Mouse (Mus musculus): ENCODE measurements around the gene Hist2h2ab. TPM values are rescaled to one million over a fixed set of nuclear protein-coding genes. Genes with fewer than 3 reads are reported as not detected.
A peak's percentile ranks its signal among the peaks of the same experiment; 100 is the strongest.
"Not testable (repeated sequence)": the region's sequence is repeated elsewhere in the genome, so short reads cannot be mapped to it uniquely, and the experiment has no call there.

Gene Hist2h2ab
- polyA plus RNA-seq, 1 experiment from 2014 or later, result not detected

- ATAC-seq (ENCODE audit: low FRiP score), result no peak
- no peak overlapping the region for H3K27ac ChIP-seq (replicated peaks)
- no peak overlapping the region for H3K4me3 ChIP-seq (replicated peaks)
- H3K36me3 ChIP-seq, result peaks cover 9% of the 10 kb centered on the region
- H3K4me1 ChIP-seq, result peaks cover 16% of the 10 kb centered on the region
- WGBS, result 92% methylated on average over 2 of the region's 2 CpGs
- no peaks in the 10 kb centered on the region for H3K9me3 ChIP-seq (replicated peaks)
- no peak overlapping the region for H3K4me2 ChIP-seq
- no peaks in the 10 kb centered on the region; the same call in 1 of the 2 replicates for H3K27me3 ChIP-seq (replicated peaks)
- H3K9ac ChIP-seq (replicated peaks), result no peak overlapping the region
Measured at GRCm38 (mm10) chr3:96199731-96200130, 19.9 kb upstream of the Hist2h2ab start.

DNA sequence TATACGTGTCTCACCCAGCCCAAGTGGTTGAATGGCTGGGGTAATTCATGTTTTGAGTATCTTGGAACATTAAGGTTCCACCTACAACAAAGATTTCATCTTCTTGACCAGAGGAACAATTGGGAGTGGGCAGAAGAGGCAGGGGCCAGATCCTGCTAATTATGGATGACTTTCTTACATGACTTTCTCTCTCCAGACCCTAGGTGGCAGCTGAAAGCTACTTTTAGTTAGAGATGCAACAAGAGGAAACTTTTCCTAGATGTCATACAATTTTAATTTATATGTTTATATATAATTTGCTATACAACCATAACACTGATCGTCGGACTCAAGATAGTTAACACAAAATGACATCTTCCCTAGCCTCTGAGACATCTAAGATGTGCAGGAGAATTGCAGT, 11.8 kb upstream of the Hist2h2ab start:
- no peaks in the 10 kb centered on the region for H3K4me1 ChIP-seq
- H3K9me3 ChIP-seq (replicated peaks), result no peaks in the 10 kb centered on the region
- no peaks in the 10 kb centered on the region for H3K36me3 ChIP-seq
- WGBS, result 86% methylated on average over 3 of the region's 3 CpGs
- no peak for ATAC-seq (ENCODE audit: low FRiP score)
- H3K4me2 ChIP-seq, result no peak overlapping the region
- no peak overlapping the region for H3K27ac ChIP-seq (replicated peaks)
- no peak overlapping the region for H3K9ac ChIP-seq (replicated peaks)
- H3K27me3 ChIP-seq (replicated peaks), result no peaks in the 10 kb centered on the region
- no peak overlapping the region for H3K4me3 ChIP-seq (replicated peaks)

GRCm38 (mm10) chr3:96209242-96209641, 10.4 kb upstream of the Hist2h2ab start:
- no peaks in the 10 kb centered on the region for H3K4me1 ChIP-seq
- H3K9me3 ChIP-seq (replicated peaks), result no peaks in the 10 kb centered on the region
- no peaks in the 10 kb centered on the region for H3K36me3 ChIP-seq
- no peak overlapping the region for H3K4me2 ChIP-seq
- ATAC-seq (ENCODE audit: low FRiP score), result no peak
- H3K4me3 ChIP-seq (replicated peaks), result no peak overlapping the region
- H3K27me3 ChIP-seq (replicated peaks), result no peaks in the 10 kb centered on the region
- no peak overlapping the region for H3K27ac ChIP-seq (replicated peaks)
- 33% methylated on average over 15 of the region's 15 CpGs for WGBS
- H3K9ac ChIP-seq (replicated peaks), result no peak overlapping the region

- no peaks in the 10 kb centered on the region for H3K36me3 ChIP-seq
- H3K4me1 ChIP-seq, result peaks cover 31% of the 10 kb centered on the region
- H3K4me3 ChIP-seq (replicated peaks), result peak overlapping the region; percentile 67
- ATAC-seq (ENCODE audit: low FRiP score), result peak; percentile 55
- H3K9ac ChIP-seq (replicated peaks), result peak overlapping the region; percentile 59
- no peaks in the 10 kb centered on the region for H3K9me3 ChIP-seq (replicated peaks)
- under 1% methylated on average over 12 of the region's 12 CpGs for WGBS
- H3K4me2 ChIP-seq, result peak overlapping the region; percentile 91
- peak overlapping the region; percentile 99 for H3K27ac ChIP-seq (replicated peaks)
- no peaks in the 10 kb centered on the region for H3K27me3 ChIP-seq (replicated peaks)
Measured at GRCm38 (mm10) chr3:96219191-96219641, 449 bp upstream of the Hist2h2ab start.

DNA sequence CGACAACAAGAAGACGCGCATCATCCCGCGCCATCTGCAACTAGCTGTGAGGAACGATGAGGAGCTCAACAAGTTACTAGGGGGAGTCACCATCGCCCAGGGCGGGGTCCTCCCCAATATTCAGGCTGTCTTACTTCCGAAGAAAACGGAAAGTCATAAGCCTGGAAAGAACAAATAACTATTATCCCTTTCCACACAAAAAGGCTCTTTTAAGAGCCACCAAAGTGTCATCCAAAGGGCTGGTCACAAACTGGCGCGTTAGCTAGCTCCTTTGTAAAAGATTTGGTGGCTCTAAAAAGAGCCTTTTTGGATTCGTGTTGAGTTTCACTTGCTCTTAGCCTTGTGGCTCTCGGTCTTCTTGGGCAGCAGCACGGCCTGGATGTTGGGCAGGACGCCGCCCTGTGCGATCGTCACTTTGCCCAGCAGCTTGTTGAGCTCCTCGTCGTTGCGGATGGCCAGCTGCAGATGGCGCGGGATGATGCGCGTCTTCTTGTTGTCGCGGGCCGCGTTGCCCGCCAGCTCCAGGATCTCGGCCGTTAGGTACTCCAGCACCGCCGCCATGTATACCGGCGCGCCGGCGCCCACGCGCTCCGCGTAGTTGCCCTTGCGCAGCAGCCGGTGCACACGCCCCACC, 583 bp downstream of the Hist2h2ab start:
- WGBS, result 0% methylated on average over 31 of the region's 47 CpGs
- H3K9ac ChIP-seq (replicated peaks), result peak overlapping the region; percentile 75
- H3K27me3 ChIP-seq (replicated peaks); H3K9me3 ChIP-seq (replicated peaks); H3K36me3 ChIP-seq; ATAC-seq (ENCODE audit: low FRiP score): not testable (repeated sequence)
- H3K4me2 ChIP-seq, result peak overlapping the region; percentile 91
- peak overlapping the region; percentile 67 for H3K4me3 ChIP-seq (replicated peaks)
- peak overlapping the region; percentile 99 for H3K27ac ChIP-seq (replicated peaks)
- H3K4me1 ChIP-seq, result peaks cover 34% of the 10 kb centered on the region

DNA sequence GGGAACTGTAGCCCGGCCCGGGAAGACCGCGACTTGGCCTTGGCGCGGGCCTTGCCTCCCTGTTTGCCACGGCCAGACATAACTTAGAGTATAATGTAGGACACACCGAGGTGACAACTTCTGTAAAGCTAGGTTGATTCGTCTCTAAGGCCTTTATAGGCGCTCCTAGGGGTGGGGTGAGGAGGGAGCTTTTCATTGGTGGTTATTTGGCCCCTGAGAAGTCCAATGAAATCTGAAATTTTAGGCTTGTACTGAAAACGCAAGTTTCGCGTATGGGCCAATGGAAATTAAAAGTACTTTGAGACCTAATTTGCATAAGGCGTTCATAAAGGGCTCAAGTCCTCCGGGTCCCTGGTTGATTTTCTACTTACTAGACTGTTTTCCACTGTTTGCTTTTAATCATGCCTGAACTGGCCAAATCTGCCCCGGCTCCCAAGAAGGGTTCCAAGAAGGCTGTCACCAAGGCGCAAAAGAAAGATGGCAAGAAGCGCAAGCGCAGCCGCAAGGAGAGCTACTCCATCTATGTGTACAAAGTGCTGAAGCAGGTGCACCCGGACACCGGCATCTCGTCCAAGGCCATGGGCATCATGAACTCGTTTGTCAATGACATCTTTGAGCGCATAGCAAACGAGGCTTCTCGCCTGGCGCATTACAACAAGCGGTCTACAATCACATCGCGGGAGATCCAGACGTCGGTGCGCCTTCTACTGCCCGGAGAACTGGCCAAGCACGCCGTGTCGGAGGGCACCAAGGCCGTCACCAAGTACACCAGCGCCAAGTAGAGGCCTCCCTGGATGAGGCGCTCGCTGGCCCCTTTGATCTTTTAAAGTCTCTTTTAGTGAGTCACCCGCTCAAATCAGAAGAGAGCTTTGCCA, 1.3 kb downstream of the Hist2h2ab start, which contains the start of the genes Hist2h2ac and Hist2h2be:
Gene Hist2h2ac (minus strand): TSS at position 116 of the 875 bp plus-strand sequence.
Gene Hist2h2be (plus strand): TSS at position 355 of the 875 bp plus-strand sequence.
- H3K4me1 ChIP-seq, result peaks cover 36% of the 10 kb centered on the region
- H3K4me2 ChIP-seq, result peak within 1 kb of the TSS; percentile 91
- H3K36me3 ChIP-seq, result no peaks in the 10 kb centered on the region

GRCm38 (mm10) chr3:96221640-96222038, 2.0 kb downstream of the Hist2h2ab start:
- H3K4me1 ChIP-seq, result peaks cover 36% of the 10 kb centered on the region
- ATAC-seq (ENCODE audit: low FRiP score), result no peak
- H3K4me3 ChIP-seq (replicated peaks), result peak overlapping the region; percentile 67
- H3K27me3 ChIP-seq (replicated peaks), result no peaks in the 10 kb centered on the region
- no peaks in the 10 kb centered on the region for H3K9me3 ChIP-seq (replicated peaks)
- peak overlapping the region; percentile 75 for H3K9ac ChIP-seq (replicated peaks)
- H3K4me2 ChIP-seq, result peak overlapping the region; percentile 91
- H3K36me3 ChIP-seq, result no peaks in the 10 kb centered on the region
- WGBS, result 15% methylated on average over 9 of the region's 9 CpGs
- H3K27ac ChIP-seq (replicated peaks), result peak overlapping the region; percentile 99

More for the DNA sequence above, 1.3 kb downstream of the Hist2h2ab start, which contains the start of the genes Hist2h2ac and Hist2h2be:
- Histone ChIP-seq H3K9me3 (replicated peaks) (no peaks in the 10 kb centered on the region), H3K27ac (replicated peaks) (peak within 1 kb of the TSS; percentile 99), H3K4me3 (replicated peaks) (peak within 1 kb of the TSS; percentile 67), H3K9ac (replicated peaks) (peak within 1 kb of the TSS; percentile 75), H3K27me3 (replicated peaks) (no peaks in the 10 kb centered on the region)
- peak; percentile 82 for ATAC-seq (ENCODE audit: low FRiP score)
- WGBS, result under 1% methylated on average over 43 of the region's 43 CpGs

DNA sequence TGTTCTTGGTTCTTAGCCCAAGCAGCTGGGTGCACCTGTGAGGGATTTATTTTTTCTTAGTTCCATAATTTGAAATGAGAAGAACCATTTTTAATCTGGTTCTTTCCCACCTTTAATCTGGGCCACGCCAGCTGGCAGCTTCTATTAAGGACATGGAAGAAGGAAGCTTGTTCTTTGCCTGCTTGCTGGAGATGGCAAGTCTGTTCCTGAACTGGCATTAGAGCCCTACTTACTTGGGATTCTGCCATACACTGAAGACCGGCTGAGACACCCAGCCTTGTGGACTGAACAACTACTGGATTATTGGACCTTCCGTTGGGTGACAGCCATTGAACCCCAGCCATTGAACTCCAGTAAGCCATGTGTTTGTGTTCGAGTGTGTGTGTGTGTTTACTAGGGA, 3.1 kb downstream of the Hist2h2ab start:
- Histone ChIP-seq H3K4me1 (peaks cover 36% of the 10 kb centered on the region), H3K27me3 (replicated peaks) (no peaks in the 10 kb centered on the region), H3K9ac (replicated peaks) (no peak overlapping the region), H3K4me3 (replicated peaks) (0 out of 2 replicates have a peak overlapping the region, but pooled peaks have one; percentile 67), H3K36me3 (no peaks in the 10 kb centered on the region), H3K9me3 (replicated peaks) (no peaks in the 10 kb centered on the region), H3K27ac (replicated peaks) (no peak overlapping the region), H3K4me2 (peak overlapping the region; percentile 91)
- WGBS, result 89% methylated on average over 4 of the region's 4 CpGs
- ATAC-seq (ENCODE audit: low FRiP score), result no peak

GRCm38 (mm10) chr3:96225421-96225820, 5.8 kb downstream of the Hist2h2ab start:
- H3K27ac ChIP-seq (replicated peaks), result no peak overlapping the region
- no peak overlapping the region for H3K4me3 ChIP-seq (replicated peaks)
- no peak overlapping the region for H3K4me2 ChIP-seq
- WGBS, result 15% methylated on average over 2 of the region's 2 CpGs
- H3K27me3 ChIP-seq (replicated peaks), result no peaks in the 10 kb centered on the region
- no peak overlapping the region for H3K9ac ChIP-seq (replicated peaks)
- H3K9me3 ChIP-seq (replicated peaks), result no peaks in the 10 kb centered on the region
- peaks cover 29% of the 10 kb centered on the region for H3K4me1 ChIP-seq
- ATAC-seq (ENCODE audit: low FRiP score), result no peak
- H3K36me3 ChIP-seq, result no peaks in the 10 kb centered on the region

GRCm38 (mm10) chr3:96226695-96227648, 7.3 kb downstream of the Hist2h2ab start:
- ATAC-seq (ENCODE audit: low FRiP score), result no peak
- Histone ChIP-seq H3K9me3 (replicated peaks) (no peaks in the 10 kb centered on the region), H3K4me2 (no peak overlapping the region), H3K4me1 (peaks cover 18% of the 10 kb centered on the region), H3K36me3 (no peaks in the 10 kb centered on the region), H3K27me3 (replicated peaks) (no peaks in the 10 kb centered on the region), H3K9ac (replicated peaks) (no peak overlapping the region), H3K27ac (replicated peaks) (no peak overlapping the region), H3K4me3 (replicated peaks) (no peak overlapping the region)
- WGBS, result 77% methylated on average over 8 of the region's 8 CpGs

DNA sequence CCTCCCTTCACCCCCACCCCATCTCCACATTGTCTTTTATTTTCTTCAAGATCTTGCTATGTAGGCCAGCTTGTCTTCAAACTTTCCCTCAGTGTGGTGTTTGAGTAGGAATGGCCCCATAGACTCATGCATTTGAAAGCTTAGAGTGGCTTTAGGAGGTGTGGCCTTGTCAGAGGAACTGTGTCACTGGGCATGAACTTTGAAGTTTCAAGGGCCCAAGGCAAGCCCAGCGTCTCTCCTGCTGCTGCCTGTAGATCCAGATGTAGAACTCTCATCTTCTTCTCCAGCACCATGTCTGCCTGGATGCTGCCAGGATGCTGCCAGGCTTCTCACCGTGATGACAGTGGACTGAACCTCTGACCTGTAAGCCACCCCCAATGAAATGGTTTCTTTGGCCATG, 9.2 kb downstream of the Hist2h2ab start:
- no peak overlapping the region for H3K9ac ChIP-seq (replicated peaks)
- WGBS, result 69% methylated on average over 2 of the region's 2 CpGs
- H3K4me2 ChIP-seq, result no peak overlapping the region
- H3K27me3 ChIP-seq (replicated peaks), result no peaks in the 10 kb centered on the region
- H3K4me3 ChIP-seq (replicated peaks), result no peak overlapping the region
- no peaks in the 10 kb centered on the region for H3K9me3 ChIP-seq (replicated peaks)
- H3K36me3 ChIP-seq, result no peaks in the 10 kb centered on the region
- H3K27ac ChIP-seq (replicated peaks), result no peak overlapping the region
- ATAC-seq (ENCODE audit: low FRiP score), result no peak
- 0 out of 2 replicates have a peak, but pooled peaks cover 6% of the 10 kb centered on the region for H3K4me1 ChIP-seq
